Mouse (Mus musculus): ENCODE measurements around the gene Ppt2. TPM values are rescaled to one million over a fixed set of nuclear protein-coding genes. Genes with fewer than 3 reads are reported as not detected.

Ppt2 gene
- polyA plus RNA-seq (2014; fragmentation: Nextera tagmentation; extraction: Ambion mirVana): 31.2 and 31.8 TPM in 2 replicates

- 0 out of 2 replicates have a peak, but pooled peaks have one; percentile 11 for ATAC-seq (ENCODE audit: insufficient number of reproducible peaks, insufficient read depth, low FRiP score, low read depth)
- H3K9ac ChIP-seq (replicated peaks; ENCODE audit: low read depth, low read length): peak within 1 kb of the TSS; percentile 72
- peaks cover 2% of the 10 kb centered on the region; the same call in 1 of the 2 replicates for H3K36me3 ChIP-seq (ENCODE audit: control insufficient read depth, insufficient read depth, low read length)
- H3K4me2 ChIP-seq (replicated peaks; ENCODE audit: low read depth, low read length): peak within 1 kb of the TSS; percentile 56
- peaks cover 22% of the 10 kb centered on the region for H3K27me3 ChIP-seq (ENCODE audit: control insufficient read depth, insufficient read depth, low read length)
- peak within 1 kb of the TSS; percentile 69 for H3K4me3 ChIP-seq (ENCODE audit: low read depth, low read length)
- H3K9me3 ChIP-seq (ENCODE audit: control insufficient read depth, low read depth, low read length): no peaks in the 10 kb centered on the region
- H3K27ac ChIP-seq (ENCODE audit: low read length): peak within 1 kb of the TSS; percentile 97
- WGBS: 3% methylated on average over 29 of the region's 29 CpGs
- peaks cover 42% of the 10 kb centered on the region for H3K4me1 ChIP-seq (ENCODE audit: control insufficient read depth, insufficient read depth, low read length)
Measured at GRCm38 (mm10) chr17:34627943-34628643, at the start of gene Ppt2. Ppt2 (minus strand) TSS chr17:34628510.

DNA sequence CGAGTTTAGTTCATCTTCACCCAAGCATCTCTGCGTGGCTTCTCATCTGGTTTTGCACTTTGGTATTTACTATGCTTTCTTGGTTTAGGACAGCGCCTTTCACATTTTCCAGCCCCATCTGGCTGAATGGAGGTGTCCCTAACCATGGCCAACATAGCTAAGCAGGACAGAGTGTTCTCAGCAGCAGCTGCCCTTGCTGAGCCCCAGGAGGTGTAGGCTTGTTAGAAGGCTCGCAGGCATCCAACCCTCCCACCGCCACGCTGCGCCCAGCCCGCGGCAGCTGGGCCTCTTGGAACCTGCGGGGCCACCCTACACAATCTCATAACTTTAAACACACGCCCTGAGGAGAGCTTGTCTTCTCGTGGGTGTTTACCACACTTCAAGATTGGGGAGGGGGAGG is 48.4 kb upstream of the Ppt2 start:
- peaks cover 16% of the 10 kb centered on the region; the same call in 1 of the 2 replicates for H3K4me1 ChIP-seq (ENCODE audit: control insufficient read depth, insufficient read depth, low read length)
- no peak overlapping the region for H3K27ac ChIP-seq (ENCODE audit: low read length)
- H3K36me3 ChIP-seq (ENCODE audit: control insufficient read depth, insufficient read depth, low read length): no peaks in the 10 kb centered on the region
- H3K4me3 ChIP-seq (ENCODE audit: low read depth, low read length): no peak overlapping the region
- peaks cover 17% of the 10 kb centered on the region for H3K27me3 ChIP-seq (ENCODE audit: control insufficient read depth, insufficient read depth, low read length)
- no peaks in the 10 kb centered on the region for H3K9me3 ChIP-seq (ENCODE audit: control insufficient read depth, low read depth, low read length)
- no peak overlapping the region for H3K9ac ChIP-seq (replicated peaks; ENCODE audit: low read depth, low read length)
- no peak overlapping the region for H3K4me2 ChIP-seq (replicated peaks; ENCODE audit: low read depth, low read length)
- WGBS: 61% methylated on average over 12 of the region's 12 CpGs
- no peak for ATAC-seq (ENCODE audit: insufficient number of reproducible peaks, insufficient read depth, low FRiP score, low read depth)

GRCm38 (mm10) chr17:34676093-34676460 is 47.8 kb upstream of the Ppt2 start:
- Histone ChIP-seq H3K9me3 (ENCODE audit: control insufficient read depth, low read depth, low read length) (no peaks in the 10 kb centered on the region), H3K27me3 (ENCODE audit: control insufficient read depth, insufficient read depth, low read length) (peaks cover 23% of the 10 kb centered on the region), H3K27ac (ENCODE audit: low read length) (no peak overlapping the region), H3K9ac (replicated peaks; ENCODE audit: low read depth, low read length) (no peak overlapping the region), H3K4me3 (ENCODE audit: low read depth, low read length) (no peak overlapping the region), H3K4me2 (replicated peaks; ENCODE audit: low read depth, low read length) (no peak overlapping the region), H3K36me3 (ENCODE audit: control insufficient read depth, insufficient read depth, low read length) (no peaks in the 10 kb centered on the region), H3K4me1 (ENCODE audit: control insufficient read depth, insufficient read depth, low read length) (peaks cover 19% of the 10 kb centered on the region; the same call in 1 of the 2 replicates)
- WGBS: 69% methylated on average over 6 of the region's 6 CpGs
- ATAC-seq (ENCODE audit: insufficient number of reproducible peaks, insufficient read depth, low FRiP score, low read depth): no peak

DNA sequence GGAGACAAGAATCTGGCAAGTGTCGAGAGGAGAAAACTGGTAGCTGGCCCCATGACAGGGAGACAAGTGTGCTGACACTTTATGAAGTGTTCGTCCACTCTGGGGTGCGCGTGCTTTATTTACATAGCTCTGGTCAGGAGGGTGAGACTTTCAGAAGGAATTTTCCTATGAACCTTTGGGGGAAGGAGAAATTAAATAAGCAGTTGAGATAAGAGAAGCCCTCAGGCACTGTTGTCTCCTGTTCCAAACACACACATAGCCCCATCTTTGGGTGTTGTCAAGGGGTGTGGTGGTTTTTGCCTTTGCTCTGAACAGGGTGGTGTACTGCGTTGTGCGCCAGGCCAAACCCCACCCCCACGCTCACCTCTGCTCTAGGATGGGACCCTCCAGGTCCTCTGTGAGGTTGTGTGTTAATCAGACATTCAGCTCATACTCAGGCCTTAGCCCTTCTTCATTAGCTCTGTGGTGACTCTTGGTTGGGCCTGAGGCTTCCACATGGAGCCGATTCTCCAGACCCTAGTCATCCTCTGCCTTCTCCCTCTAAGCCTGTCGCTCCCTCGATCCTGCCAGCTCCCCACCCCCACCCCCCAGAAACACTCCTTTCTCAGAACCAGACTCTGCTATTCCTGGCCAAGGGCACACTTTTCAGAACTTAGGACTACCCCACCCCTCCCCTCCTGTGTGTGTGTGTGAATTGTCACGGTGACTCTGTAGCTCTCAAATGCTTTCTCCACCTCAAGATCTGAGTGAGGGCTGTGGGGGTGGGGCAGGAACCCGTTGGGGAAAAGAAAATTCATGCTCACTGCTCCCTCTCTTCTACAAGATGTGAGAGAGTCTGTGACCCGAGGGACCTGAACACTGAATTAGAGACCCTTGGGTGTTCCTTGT is 47.1 kb upstream of the Ppt2 start:
- Histone ChIP-seq H3K4me3 (ENCODE audit: low read depth, low read length) (no peak overlapping the region), H3K9me3 (ENCODE audit: control insufficient read depth, low read depth, low read length) (no peaks in the 10 kb centered on the region), H3K27me3 (ENCODE audit: control insufficient read depth, insufficient read depth, low read length) (peaks cover 29% of the 10 kb centered on the region), H3K4me1 (ENCODE audit: control insufficient read depth, insufficient read depth, low read length) (peaks cover 19% of the 10 kb centered on the region; the same call in 1 of the 2 replicates), H3K27ac (ENCODE audit: low read length) (peak overlapping the region; percentile 78), H3K4me2 (replicated peaks; ENCODE audit: low read depth, low read length) (no peak overlapping the region), H3K9ac (replicated peaks; ENCODE audit: low read depth, low read length) (no peak overlapping the region), H3K36me3 (ENCODE audit: control insufficient read depth, insufficient read depth, low read length) (no peaks in the 10 kb centered on the region)
- 41% methylated on average over 13 of the region's 13 CpGs for WGBS
- no peak; the same call in 1 of the 2 replicates for ATAC-seq (ENCODE audit: insufficient number of reproducible peaks, insufficient read depth, low FRiP score, low read depth)

- H3K4me1 ChIP-seq (ENCODE audit: control insufficient read depth, insufficient read depth, low read length): peaks cover 19% of the 10 kb centered on the region; the same call in 1 of the 2 replicates
- H3K36me3 ChIP-seq (ENCODE audit: control insufficient read depth, insufficient read depth, low read length): no peaks in the 10 kb centered on the region
- WGBS: 49% methylated on average over 11 of the region's 11 CpGs
- ATAC-seq (ENCODE audit: insufficient number of reproducible peaks, insufficient read depth, low FRiP score, low read depth): no peak
- no peak overlapping the region for H3K9ac ChIP-seq (replicated peaks; ENCODE audit: low read depth, low read length)
- no peaks in the 10 kb centered on the region for H3K9me3 ChIP-seq (ENCODE audit: control insufficient read depth, low read depth, low read length)
- no peak overlapping the region for H3K4me3 ChIP-seq (ENCODE audit: low read depth, low read length)
- peaks cover 31% of the 10 kb centered on the region for H3K27me3 ChIP-seq (ENCODE audit: control insufficient read depth, insufficient read depth, low read length)
- H3K4me2 ChIP-seq (replicated peaks; ENCODE audit: low read depth, low read length): no peak overlapping the region
- H3K27ac ChIP-seq (ENCODE audit: low read length): peak overlapping the region; percentile 78
Measured at GRCm38 (mm10) chr17:34674524-34675204, 46.4 kb upstream of the Ppt2 start.

DNA sequence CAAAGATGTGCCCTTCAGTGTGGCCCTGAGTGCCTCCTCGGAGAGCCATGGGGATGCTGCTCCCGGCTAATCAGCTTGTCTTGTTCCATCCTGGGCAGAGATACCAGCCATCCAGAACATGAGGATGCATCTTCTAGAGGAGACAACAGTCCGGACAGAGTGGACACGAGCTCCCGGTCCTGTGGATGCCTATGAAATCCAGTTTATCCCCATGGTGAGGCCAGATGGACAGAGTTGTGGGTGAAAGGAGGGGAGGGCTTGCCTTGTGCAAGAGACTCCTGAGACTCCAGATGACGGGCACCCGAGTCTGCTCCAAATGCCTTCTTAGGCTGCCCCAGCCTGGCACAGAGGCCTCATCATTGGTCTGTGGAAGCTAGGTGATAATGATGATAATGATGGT is 44.8 kb upstream of the Ppt2 start:
- Histone ChIP-seq H3K27ac (ENCODE audit: low read length) (no peak overlapping the region), H3K9me3 (ENCODE audit: control insufficient read depth, low read depth, low read length) (no peaks in the 10 kb centered on the region), H3K4me3 (ENCODE audit: low read depth, low read length) (no peak overlapping the region), H3K36me3 (ENCODE audit: control insufficient read depth, insufficient read depth, low read length) (no peaks in the 10 kb centered on the region), H3K27me3 (ENCODE audit: control insufficient read depth, insufficient read depth, low read length) (peaks cover 31% of the 10 kb centered on the region), H3K4me1 (ENCODE audit: control insufficient read depth, insufficient read depth, low read length) (peaks cover 19% of the 10 kb centered on the region; the same call in 1 of the 2 replicates), H3K9ac (replicated peaks; ENCODE audit: low read depth, low read length) (no peak overlapping the region), H3K4me2 (replicated peaks; ENCODE audit: low read depth, low read length) (no peak overlapping the region)
- 90% methylated on average over 7 of the region's 7 CpGs for WGBS
- no peak for ATAC-seq (ENCODE audit: insufficient number of reproducible peaks, insufficient read depth, low FRiP score, low read depth)

- no peak for ATAC-seq (ENCODE audit: insufficient number of reproducible peaks, insufficient read depth, low FRiP score, low read depth)
- Histone ChIP-seq H3K9ac (replicated peaks; ENCODE audit: low read depth, low read length) (no peak overlapping the region; the same call in 1 of the 2 replicates), H3K36me3 (ENCODE audit: control insufficient read depth, insufficient read depth, low read length) (no peaks in the 10 kb centered on the region), H3K9me3 (ENCODE audit: control insufficient read depth, low read depth, low read length) (no peaks in the 10 kb centered on the region), H3K4me2 (replicated peaks; ENCODE audit: low read depth, low read length) (peak overlapping the region; percentile 55), H3K27me3 (ENCODE audit: control insufficient read depth, insufficient read depth, low read length) (peaks cover 31% of the 10 kb centered on the region), H3K27ac (ENCODE audit: low read length) (no peak overlapping the region), H3K4me3 (ENCODE audit: low read depth, low read length) (peak overlapping the region; percentile 30; the same call in 1 of the 2 replicates), H3K4me1 (ENCODE audit: control insufficient read depth, insufficient read depth, low read length) (peaks cover 19% of the 10 kb centered on the region; the same call in 1 of the 2 replicates)
- 34% methylated on average over 49 of the region's 49 CpGs for WGBS
Measured at GRCm38 (mm10) chr17:34672246-34672792, 44.0 kb upstream of the Ppt2 start.
